Mouse (Mus musculus) forelimb bud, embryonic 11.5 days (tissue): ENCODE measurements around the gene Ubtd1.
"Not testable (repeated sequence)": the region's sequence is repeated elsewhere in the genome, so short reads cannot be mapped to it uniquely, and the experiment has no call there.

Source experiments
- DNase-seq: peaks from one replicate; pipeline ENCODE4 v3.0.0-alpha.2; 2012; ENCODE audit warnings: low read depth, low spot score

Ubtd1 gene

DNA sequence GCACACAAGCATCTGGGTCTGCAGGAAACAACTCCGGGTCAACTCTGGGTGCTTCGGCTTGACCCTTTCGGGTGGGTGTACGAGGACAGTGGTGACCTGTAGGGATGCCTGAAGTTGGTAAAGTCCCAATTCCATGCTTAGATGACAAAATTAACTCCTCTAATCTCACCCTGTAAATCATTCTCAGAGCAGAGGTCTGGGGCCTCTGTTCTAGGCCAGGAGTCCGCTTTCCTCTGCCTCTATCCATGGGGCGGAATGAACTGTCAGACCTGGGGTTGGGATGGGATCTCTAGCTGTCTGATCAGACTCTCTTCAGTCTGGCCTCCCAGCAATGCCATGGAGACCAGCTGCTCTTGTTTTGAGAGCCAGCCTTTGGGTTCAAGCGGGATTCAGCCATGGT, 79.9 kb downstream of the Ubtd1 start:
- no peak for DNase-seq

DNA sequence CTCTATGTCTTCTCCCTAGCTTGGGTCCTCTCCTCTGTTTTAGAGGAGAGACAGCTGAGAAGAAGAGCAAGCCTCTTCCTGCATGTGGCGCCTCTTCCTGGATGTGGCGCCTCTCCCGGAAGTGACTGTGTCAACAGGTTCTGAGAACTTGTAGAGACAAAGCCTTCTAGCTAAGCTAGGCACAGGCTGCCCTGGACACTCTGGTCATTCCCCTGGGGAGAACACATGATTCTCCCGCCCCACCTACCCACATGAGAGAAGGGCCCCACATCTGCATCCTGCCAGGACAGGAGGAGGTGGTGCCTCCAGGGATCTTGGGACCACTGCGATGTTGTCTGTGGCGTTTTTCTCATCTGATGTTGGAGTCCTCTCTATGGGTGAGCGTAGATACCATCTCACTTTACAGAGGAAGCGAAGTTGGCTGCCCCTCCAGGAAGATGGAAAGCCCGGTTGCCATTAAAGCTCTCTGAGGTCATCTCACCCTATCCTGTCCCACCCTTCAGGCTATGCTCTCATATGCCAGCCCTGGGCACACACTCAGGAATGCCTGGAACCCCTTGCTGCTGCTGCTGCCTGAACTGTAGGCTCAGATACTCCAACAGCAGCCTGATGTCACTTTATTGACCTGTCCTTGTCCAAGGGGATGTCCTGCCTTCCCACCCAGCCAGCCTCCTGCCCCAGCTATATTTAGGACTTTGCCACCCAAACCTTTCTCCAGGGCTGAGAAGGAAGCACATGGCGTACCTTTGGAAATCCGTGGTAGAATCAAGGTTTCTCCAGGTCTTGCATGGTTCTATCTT, 87.1 kb downstream of the Ubtd1 start:
- DNase-seq, result no peak

DNA sequence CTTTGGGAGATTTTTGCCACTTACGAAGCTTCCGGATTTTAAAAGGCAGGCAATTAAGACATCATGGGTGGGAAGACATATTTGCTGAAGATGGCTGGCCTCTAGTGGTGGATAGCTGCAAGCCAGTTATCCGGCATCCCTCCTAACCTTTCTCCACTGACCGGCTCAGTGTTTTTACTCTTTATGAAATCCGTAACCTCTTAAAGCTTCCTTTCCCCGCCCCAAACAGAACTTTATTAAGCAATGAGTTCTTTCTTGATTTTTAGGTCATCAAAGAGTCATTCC, 87.6 kb downstream of the Ubtd1 start:
- DNase-seq, result no peak

DNA sequence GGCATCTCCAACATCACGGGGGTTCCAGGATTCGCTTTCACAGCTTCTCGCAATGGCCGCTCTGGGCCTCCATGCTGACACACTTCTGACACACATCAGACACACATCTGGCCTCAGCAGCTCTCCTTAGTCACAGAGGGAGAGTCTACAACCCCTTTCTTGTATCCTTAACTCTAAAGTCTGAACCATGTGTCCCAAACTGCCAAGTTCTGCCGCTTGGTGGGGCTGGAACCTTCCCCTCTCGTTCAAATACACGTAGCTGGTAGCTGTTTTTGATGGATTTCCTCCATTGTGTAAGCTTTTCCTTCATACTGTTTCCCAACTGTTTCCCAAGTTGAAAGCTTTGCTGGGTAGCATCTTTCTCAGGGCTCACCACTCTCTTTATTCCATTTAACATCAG, 89.7 kb downstream of the Ubtd1 start:
- no peak for DNase-seq

- no peak for DNase-seq
Observed at GRCm38 (mm10) chr19:42071886-42072608, 90.5 kb downstream of the Ubtd1 start.

DNA sequence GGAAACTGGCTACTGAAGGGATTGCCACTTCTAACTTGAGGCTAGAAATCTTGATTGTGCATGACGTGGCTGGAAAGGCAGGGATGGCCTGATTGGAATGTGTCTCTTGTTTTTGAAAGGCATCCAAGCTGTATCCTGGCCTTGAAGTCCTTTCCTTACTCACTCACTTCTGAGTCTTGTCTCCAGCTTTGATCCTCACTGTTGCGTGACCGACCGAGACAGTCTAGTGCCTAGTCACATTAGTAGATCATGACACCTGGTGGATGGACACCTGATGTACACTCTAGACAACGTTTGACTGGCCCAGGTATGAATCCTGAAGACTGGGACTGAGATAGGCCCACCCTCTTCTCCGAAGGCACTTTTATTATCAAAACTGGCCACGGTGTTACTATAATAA, 91.2 kb downstream of the Ubtd1 start:
- no peak for DNase-seq

GRCm38 (mm10) chr19:42075051-42075450, 93.5 kb downstream of the Ubtd1 start:
- DNase-seq, result no peak

GRCm38 (mm10) chr19:42075992-42076391, 94.4 kb downstream of the Ubtd1 start:
- DNase-seq, result no peak

DNA sequence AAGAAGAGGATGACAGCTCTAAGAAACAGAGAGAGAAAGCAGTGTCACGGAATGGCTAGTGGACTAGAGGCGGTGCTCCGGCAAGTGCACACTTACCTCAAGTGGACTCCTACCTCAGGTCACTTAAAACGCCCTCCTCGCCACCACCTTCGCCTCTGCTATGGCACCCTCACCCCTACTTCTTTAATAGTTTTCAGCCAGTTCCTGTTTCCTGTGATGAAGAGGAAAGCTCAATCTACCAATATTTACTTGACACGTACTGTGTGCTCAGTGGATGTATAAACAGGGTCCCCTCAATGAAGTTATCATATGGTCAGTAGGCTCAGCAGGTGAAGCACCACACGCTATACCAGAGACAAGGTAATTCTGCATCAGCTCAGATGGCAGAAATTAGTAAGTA, 97.0 kb downstream of the Ubtd1 start:
- DNase-seq, result no peak

DNA sequence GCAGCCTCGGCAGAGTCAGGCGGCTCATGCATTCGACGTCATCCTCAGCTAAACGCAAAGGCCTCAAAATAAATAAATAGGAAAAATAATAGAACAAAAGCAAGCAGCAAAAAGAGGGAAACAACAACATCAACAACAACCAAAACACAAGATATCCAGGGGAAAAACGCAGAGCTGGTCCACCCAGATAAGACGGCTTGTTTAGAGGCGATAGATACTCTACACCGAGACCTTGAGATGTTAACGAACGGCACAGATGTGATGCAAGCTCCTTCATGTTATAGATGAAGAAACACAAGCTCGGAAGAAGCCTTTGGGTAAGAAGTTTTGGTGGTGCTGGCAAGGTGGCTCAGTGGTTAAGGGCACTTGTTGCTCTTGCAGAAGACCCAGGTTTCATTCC, 97.4 kb downstream of the Ubtd1 start:
- no peak for DNase-seq

GRCm38 (mm10) chr19:42079950-42080349, 98.4 kb downstream of the Ubtd1 start:
- no peak for DNase-seq

DNA sequence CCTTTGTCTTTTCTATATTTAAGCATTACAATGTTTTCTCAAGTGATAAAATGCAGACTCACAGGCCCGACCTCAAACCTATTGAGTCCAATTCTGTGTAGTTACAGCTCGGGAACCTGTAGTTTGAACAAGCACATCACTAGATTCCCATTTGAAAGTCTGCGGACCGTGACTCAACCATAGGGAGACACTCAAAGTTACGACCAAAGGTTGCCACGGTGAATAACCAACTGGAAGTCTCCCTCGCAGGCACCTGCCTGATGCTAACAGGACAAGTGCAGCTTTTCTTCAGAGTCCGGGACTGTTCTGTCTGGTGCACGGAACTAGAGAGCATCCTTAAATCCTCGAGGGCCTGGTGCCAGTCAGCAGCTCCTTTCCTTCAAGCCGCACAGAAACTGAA, 98.9 kb downstream of the Ubtd1 start:
- DNase-seq, result no peak

- not testable (repeated sequence) for DNase-seq
Observed at GRCm38 (mm10) chr19:42081613-42082012, 100.0 kb downstream of the Ubtd1 start.
